Mouse (Mus musculus): ENCODE data around the gene Wdr54. TPM values are rescaled to one million over a fixed set of nuclear protein-coding genes. Genes with fewer than 3 reads are reported as not detected.

Wdr54 gene
- polyA plus RNA-seq, 1 experiment from 2014 or later: 14.6 TPM

DNA sequence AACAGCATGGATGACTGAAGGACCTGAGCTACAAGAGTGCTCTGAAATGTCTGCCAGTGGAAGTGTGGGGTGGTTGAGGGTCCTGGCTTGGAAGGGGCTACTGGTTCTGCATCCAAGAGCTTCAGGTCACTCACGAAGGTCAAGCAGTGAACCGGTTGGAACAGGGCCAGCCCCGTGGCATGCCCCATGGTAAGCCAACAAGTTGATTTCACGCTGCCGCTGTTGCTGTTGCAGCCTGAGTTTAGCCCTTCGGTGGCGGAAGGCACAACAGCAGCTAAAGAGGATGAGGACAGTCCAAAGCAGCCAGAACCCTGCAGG, 36.5 kb downstream of the Wdr54 start:
- 87% methylated on average over 7 of the region's 7 CpGs for WGBS

DNA sequence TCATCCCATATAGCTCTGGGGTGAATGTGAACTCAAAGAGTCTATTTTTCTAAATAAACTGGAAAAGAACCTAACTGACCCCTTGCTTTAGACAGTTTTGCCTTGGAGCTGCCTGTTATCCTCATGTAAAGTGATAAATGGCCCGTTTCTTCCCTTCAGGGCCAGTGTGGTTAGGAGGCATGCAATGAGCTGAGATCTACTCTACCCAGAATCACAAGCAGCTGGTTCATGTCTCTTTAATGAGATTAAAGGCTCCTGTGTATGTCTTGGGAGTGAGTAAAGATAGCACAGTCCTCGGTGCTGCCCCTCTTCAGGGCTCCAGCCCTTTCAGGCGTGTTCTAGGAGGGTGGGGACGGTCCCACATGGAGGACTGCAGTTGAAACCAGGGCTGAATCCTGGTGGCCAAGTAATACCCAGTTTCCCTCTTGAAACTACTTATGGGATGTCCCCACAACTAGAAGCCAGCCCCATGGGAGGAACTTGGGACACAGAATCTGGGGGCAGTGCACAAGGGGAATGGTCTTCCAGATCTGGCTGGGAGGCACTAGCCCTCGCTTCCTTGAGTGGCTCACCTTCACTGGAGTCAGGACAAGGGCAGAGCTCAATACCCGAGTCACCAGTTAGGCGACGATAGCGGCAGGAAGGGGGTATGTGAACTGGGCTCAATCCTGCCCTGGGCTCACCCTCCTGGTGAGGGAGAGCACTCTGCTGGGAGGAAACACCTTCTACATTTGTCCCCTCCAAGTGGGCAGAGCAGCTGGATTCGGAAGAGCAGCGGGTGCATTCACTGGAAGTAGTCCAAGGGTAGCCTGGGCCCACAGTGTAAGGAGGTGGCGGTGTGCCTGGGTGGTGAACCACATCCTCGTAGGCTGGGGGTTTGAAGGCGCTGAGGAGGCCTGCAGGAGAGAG, 37.1 kb downstream of the Wdr54 start:
- peak overlapping the region; percentile 99 for H3K27ac ChIP-seq (replicated peaks)
- 90% methylated on average over 14 of the region's 14 CpGs for WGBS

More for the DNA sequence above, 36.5 kb downstream of the Wdr54 start:
- H3K36me3 ChIP-seq: peaks cover 46% of the 10 kb centered on the region
- H3K27me3 ChIP-seq (ENCODE audit: low read depth, poor library complexity, severe bottlenecking): no peaks in the 10 kb centered on the region
- no peaks in the 10 kb centered on the region for H3K9me3 ChIP-seq (replicated peaks)
- H3K4me1 ChIP-seq: peaks cover 80% of the 10 kb centered on the region
- DNase-seq (ENCODE audit: low spot score): no peak
- peak overlapping the region; percentile 99 for H3K27ac ChIP-seq (replicated peaks)
- peak overlapping the region; percentile 89 for H3K4me3 ChIP-seq

DNA sequence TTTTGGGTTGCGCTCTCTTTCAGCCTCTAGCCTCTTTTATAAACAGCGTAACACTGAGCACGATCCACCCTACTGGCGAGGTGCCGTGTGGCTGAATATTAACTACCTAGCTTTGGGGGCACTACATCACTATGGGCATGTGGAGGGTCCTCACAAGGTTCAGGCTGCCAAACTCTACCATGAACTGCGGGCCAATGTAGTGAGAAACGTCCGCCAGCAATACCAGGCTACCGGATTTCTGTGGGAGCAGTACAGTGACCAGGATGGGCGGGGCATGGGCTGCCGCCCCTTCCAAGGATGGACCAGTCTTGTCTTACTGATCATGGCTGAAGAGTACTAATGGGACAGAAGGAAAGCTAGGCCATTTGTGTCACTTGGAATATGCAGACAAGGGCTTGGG, 37.8 kb downstream of the Wdr54 start:
- Histone ChIP-seq H3K27me3 (ENCODE audit: low read depth, poor library complexity, severe bottlenecking) (no peaks in the 10 kb centered on the region), H3K4me3 (peak overlapping the region; percentile 89; the same call in 1 of the 2 replicates), H3K36me3 (peaks cover 41% of the 10 kb centered on the region), H3K9me3 (replicated peaks) (no peaks in the 10 kb centered on the region), H3K4me1 (peaks cover 73% of the 10 kb centered on the region), H3K27ac (replicated peaks) (no peak overlapping the region)
- no peak for DNase-seq (ENCODE audit: low spot score)
- whole genome bisulfite sequencing: 89% methylated on average over 11 of the region's 11 CpGs

More for the DNA sequence above, 37.1 kb downstream of the Wdr54 start:
- peaks cover 46% of the 10 kb centered on the region for H3K36me3 ChIP-seq
- H3K4me3 ChIP-seq: peak overlapping the region; percentile 89; the same call in 1 of the 2 replicates
- no peaks in the 10 kb centered on the region for H3K27me3 ChIP-seq (ENCODE audit: low read depth, poor library complexity, severe bottlenecking)
- DNase-seq (ENCODE audit: low spot score): no peak
- no peaks in the 10 kb centered on the region for H3K9me3 ChIP-seq (replicated peaks)
- H3K4me1 ChIP-seq: peaks cover 80% of the 10 kb centered on the region

DNA sequence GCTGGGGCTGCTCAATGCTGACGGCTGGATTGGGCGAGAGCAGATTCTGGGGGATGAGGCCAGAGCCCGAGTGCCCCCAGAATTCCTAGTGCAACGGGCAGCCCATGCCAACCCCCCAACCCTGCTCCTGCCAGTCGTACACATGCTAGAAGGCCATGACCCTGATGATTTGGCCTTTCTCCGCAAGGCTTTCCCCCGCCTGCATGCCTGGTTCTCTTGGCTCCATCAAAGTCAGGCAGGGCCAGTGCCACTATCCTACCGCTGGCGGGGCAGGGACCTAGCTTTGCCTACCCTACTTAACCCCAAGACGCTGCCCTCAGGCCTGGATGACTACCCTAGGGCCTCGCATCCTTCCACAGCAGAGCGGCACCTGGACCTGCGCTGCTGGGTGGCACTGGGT, 38.6 kb downstream of the Wdr54 start:
- H3K36me3 ChIP-seq: peaks cover 34% of the 10 kb centered on the region
- DNase-seq (ENCODE audit: low spot score): no peak
- no peaks in the 10 kb centered on the region for H3K27me3 ChIP-seq (ENCODE audit: low read depth, poor library complexity, severe bottlenecking)
- H3K9me3 ChIP-seq (replicated peaks): no peaks in the 10 kb centered on the region
- H3K27ac ChIP-seq (replicated peaks): 0 out of 2 replicates have a peak overlapping the region, but pooled peaks have one; percentile 10
- 88% methylated on average over 13 of the region's 13 CpGs for whole genome bisulfite sequencing
- H3K4me1 ChIP-seq: peaks cover 65% of the 10 kb centered on the region
- H3K4me3 ChIP-seq: peak overlapping the region; percentile 89; the same call in 1 of the 2 replicates

DNA sequence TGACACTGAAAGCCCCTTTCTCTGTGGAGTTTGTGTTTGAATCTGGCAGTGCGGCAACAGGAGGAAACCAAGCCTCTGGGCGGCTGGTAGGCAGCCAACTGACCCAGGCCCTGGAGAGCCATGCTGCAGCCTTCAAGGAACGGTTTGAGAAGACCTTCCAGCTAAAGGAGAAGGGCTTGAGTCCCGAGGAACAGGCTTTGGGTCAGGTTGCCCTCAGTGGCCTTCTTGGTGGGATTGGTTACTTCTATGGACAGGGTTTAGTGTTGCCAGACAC, 39.1 kb downstream of the Wdr54 start:
- peak overlapping the region; percentile 7; the same call in 1 of the 2 replicates for H3K27ac ChIP-seq (replicated peaks)
- WGBS: 91% methylated on average over 4 of the region's 4 CpGs
- peak overlapping the region; percentile 89 for H3K4me3 ChIP-seq

DNA sequence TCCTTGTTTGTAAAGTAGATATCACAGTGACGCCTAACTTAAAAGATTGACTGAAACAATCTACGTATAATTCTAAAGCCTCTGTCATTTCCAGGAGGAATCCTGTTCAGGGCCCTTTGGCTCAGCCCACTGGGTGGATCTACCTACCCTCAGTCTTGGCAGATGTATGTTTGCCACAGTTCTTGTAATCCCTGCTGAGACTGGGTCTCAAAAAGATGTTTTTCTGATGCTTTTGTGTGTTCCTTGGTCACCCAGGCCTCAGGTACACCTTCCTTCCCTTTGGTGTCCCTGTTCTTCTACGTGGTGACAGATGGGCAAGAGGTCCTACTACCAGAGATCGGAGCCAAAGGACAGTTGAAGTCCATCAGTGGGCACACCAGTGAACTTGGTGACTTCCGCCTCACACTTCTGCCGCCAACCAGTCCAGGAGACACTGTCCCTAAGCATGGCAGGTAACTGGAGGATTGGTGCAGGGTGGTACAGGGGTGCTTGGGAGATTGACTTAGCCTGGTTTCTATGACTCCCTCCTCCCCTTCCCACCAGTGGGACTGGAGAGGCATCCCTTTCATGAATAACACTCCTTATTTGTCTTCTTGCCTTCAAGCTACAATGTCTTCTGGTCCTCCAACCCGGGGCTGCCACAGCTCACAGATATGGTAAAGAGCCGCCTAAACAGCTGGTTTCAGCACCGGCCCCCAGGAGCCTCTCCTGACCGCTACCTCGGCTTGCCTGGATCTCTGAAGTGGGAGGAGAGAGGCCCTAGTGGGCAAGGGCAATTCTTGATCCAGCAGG, 39.6 kb downstream of the Wdr54 start:
- Histone ChIP-seq H3K4me3 (peak overlapping the region; percentile 89), H3K27ac (replicated peaks) (peak overlapping the region; percentile 90; the same call in 1 of the 2 replicates)
- 84% methylated on average over 11 of the region's 11 CpGs for WGBS

More for the DNA sequence above, 39.1 kb downstream of the Wdr54 start:
- DNase-seq (ENCODE audit: low spot score): no peak
- no peaks in the 10 kb centered on the region for H3K9me3 ChIP-seq (replicated peaks)
- H3K27me3 ChIP-seq (ENCODE audit: low read depth, poor library complexity, severe bottlenecking): no peaks in the 10 kb centered on the region
- H3K36me3 ChIP-seq: peaks cover 34% of the 10 kb centered on the region
- H3K4me1 ChIP-seq: peaks cover 60% of the 10 kb centered on the region

DNA sequence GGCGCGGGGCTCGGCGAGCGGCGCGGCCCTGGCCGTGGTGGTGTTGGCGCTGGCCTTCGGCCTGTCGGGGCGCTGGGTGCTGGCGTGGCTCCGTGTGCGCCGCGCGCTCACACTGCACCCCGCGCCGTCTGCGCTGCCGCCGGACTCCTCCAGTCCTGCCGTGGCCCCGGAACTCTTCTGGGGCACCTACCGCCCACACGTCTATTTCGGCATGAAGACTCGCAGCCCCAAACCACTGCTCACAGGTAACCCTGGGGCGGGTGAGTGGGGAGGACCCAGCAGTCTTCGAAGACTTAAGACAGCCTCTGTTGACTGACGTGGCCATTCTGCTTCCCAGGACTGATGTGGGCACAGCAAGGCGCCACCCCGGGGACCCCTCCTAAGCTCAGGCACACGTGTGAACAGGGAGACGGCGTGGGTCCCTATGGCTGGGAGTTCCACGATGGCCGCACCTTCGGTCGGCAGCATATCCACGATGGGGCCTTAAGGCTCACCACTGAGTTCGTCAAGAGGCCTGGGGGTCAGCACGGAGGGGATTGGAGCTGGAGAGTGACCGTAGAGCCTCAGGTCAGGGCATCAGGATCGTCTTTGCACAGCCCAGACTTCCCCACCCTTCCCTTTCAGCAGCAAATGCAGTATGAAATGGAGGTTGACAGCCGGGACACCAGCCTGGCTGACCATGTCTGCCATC, 40.4 kb downstream of the Wdr54 start:
- no peak for DNase-seq (ENCODE audit: low spot score)
- no peaks in the 10 kb centered on the region for H3K9me3 ChIP-seq (replicated peaks)
- peaks cover 55% of the 10 kb centered on the region for H3K4me1 ChIP-seq
- H3K36me3 ChIP-seq: peaks cover 41% of the 10 kb centered on the region
- H3K27me3 ChIP-seq (ENCODE audit: low read depth, poor library complexity, severe bottlenecking): no peaks in the 10 kb centered on the region
- peak overlapping the region; percentile 90 for H3K27ac ChIP-seq (replicated peaks)
- WGBS: 2% methylated on average over 44 of the region's 48 CpGs
- H3K4me3 ChIP-seq: peak overlapping the region; percentile 89

More for the DNA sequence above, 39.6 kb downstream of the Wdr54 start:
- Histone ChIP-seq H3K27me3 (ENCODE audit: low read depth, poor library complexity, severe bottlenecking) (no peaks in the 10 kb centered on the region), H3K9me3 (replicated peaks) (no peaks in the 10 kb centered on the region), H3K36me3 (peaks cover 34% of the 10 kb centered on the region), H3K4me1 (peaks cover 55% of the 10 kb centered on the region)
- DNase-seq (ENCODE audit: low spot score): no peak

DNA sequence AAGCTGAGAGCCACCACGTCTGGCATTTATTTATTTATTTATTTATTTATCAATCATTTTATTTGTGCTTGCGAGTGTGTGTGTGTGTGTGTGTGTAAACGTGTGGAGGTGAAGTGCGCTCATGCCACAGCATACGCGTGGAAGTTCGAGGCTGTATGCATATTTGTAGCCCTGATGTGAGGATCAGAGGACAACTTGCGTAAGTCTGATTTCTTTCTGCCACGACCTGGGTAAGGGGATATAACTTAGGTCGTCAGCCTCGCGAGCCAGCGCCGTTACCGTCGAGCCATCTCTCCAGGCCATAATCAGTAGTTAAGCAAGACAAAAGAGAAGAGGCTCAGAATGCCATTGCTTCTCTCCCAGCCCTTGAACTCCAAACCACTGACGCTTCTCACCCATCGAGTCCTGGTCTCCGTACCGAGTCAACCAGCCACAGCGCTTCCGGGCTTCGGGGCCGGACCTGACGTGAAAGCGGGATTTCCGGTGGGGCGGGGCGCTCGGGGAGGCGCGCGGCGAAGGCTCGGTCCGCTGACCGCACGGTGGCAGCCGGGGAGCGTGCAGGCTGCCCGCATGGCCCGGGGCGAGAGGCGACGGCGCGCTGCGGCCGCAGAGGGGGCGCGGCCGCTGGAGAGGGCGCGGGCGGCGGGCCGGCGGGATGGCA, 41.1 kb downstream of the Wdr54 start, which contains the start of gene Mogs:
Mogs (plus strand) TSS at position 486 of the 661 bp plus-strand sequence.
- H3K4me1 ChIP-seq: peaks cover 53% of the 10 kb centered on the region
- H3K27me3 ChIP-seq (ENCODE audit: low read depth, poor library complexity, severe bottlenecking): no peaks in the 10 kb centered on the region
- 1% methylated on average over 49 of the region's 58 CpGs for WGBS
- no peaks in the 10 kb centered on the region for H3K9me3 ChIP-seq (replicated peaks)
- peak within 1 kb of the TSS; percentile 90 for H3K27ac ChIP-seq (replicated peaks)
- H3K4me3 ChIP-seq: peak within 1 kb of the TSS; percentile 89
- DNase-seq (ENCODE audit: low spot score): peak; percentile 95
- H3K36me3 ChIP-seq: peaks cover 47% of the 10 kb centered on the region

DNA sequence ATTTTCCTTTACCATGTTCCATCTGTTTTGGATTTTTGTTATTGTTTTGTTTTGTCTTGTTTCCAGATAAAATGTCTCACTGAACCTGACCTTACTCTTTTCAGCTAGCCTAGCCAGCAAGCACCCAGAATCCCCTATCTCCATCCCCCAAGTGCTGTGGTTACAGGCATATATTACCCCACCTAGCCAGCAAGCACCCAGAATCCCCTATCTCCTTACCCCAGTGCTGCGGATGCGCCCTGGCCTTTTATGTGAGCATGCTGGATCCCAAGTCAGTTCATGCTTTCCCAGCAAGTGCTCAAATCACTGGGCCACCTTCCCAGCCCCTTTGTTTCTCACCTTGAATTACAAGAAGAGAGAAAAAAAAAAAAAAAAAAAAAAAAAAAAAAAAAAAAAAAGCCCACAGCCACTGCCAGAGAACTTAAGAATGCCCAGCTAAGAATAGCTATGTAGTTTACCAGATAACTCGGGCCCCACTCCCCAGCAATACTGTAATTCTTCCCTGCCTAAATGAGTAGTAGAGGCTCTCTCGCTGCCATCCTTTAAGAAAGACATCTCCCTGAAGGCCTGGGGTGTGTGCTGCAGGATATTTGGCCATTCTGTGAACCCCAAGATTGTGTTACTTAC, 44.6 kb downstream of the Wdr54 start:
- Histone ChIP-seq H3K9me3 (replicated peaks) (no peaks in the 10 kb centered on the region), H3K36me3 (peaks cover 21% of the 10 kb centered on the region), H3K27ac (replicated peaks) (no peak overlapping the region), H3K4me3 (no peak overlapping the region), H3K4me1 (peaks cover 50% of the 10 kb centered on the region), H3K27me3 (ENCODE audit: low read depth, poor library complexity, severe bottlenecking) (no peaks in the 10 kb centered on the region)
- WGBS: 90% methylated on average over 4 of the region's 4 CpGs
- DNase-seq (ENCODE audit: low spot score): no peak

DNA sequence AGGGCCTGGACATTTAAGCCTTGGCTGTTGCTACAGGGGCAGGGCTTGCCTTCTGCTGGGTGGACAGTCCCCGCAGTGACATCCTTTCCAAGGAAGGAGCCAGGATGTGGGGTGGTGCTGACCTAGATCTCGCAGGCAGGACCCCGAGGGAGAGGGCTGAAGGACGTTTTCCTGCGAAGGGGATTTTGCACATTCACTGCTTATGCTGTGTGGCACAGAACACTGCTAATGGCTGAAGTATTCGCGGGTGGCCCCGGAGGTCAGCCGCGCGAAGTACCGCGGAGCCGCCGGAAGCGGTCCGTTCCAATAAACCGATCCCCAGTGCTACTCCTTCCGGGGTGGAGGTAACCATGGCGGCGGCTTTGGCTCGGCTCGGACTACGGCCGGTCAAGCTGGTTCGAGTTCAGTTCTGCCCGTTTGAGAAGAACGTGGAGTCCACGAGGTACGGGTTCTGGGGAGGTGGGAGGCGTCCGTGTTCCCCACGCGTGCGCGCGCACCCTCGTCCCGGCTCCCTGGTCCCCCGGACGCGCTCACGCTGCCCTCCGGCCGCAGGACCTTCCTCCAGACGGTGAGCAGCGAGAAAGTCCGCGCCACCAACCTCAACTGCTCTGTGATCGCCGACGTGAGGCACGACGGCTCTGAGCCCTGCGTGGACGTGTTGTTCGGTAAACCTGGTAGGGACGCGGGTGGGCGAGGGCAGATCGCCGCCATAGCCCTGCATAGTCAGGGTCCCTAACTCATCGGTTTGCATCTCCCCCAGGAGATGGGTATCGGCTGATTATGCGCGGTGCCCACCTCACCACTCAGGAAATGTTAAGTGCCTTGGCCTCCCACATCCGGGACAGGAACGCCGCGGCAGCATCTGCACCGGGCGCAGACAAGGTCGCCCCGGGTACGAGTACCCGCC, 47.2 kb downstream of the Wdr54 start, which contains the start of gene Mrpl53:
Mrpl53 (plus strand) TSS at position 279 of the 907 bp plus-strand sequence.
- no peaks in the 10 kb centered on the region for H3K27me3 ChIP-seq (ENCODE audit: low read depth, poor library complexity, severe bottlenecking)
- peaks cover 27% of the 10 kb centered on the region for H3K4me1 ChIP-seq
- peaks cover 29% of the 10 kb centered on the region for H3K36me3 ChIP-seq
- under 1% methylated on average over 76 of the region's 76 CpGs for WGBS
- peak within 1 kb of the TSS; percentile 88 for H3K27ac ChIP-seq (replicated peaks)
- peak; percentile 83 for DNase-seq (ENCODE audit: low spot score)
- H3K9me3 ChIP-seq (replicated peaks): no peaks in the 10 kb centered on the region
- H3K4me3 ChIP-seq: peak within 1 kb of the TSS; percentile 77

All from midbrain, embryonic 10.5 days (tissue).